Mouse (Mus musculus): ENCODE results near the gene Btbd11. TPM values are rescaled to one million over a fixed set of nuclear protein-coding genes. Genes with fewer than 3 reads are reported as not detected.

Btbd11 gene
- total and polyA plus RNA-seq, 3 experiments, result 10.1 to 18.5 (median 15.4) TPM

- TF ChIP-seq JUN (IDR thresholded peaks at IDR 0.05; ENCODE audit: insufficient read depth, low read depth, low read length) (no peak), EP300 (IDR thresholded peaks at IDR 0.05; ENCODE audit: low read length) (no peak), SIN3A (IDR thresholded peaks at IDR 0.05; ENCODE audit: low read length) (no peak), MAX (IDR thresholded peaks at IDR 0.05; ENCODE audit: low read length) (no peak), POLR2AphosphoS2 (IDR thresholded peaks at IDR 0.05; ENCODE audit: low read depth, low read length) (no peak), USF1 (IDR thresholded peaks at IDR 0.05; ENCODE audit: low read depth, low read length) (no peak), ZC3H11A (IDR thresholded peaks at IDR 0.05; ENCODE audit: low read depth, low read length) (no peak), SMC3 (IDR thresholded peaks at IDR 0.05; ENCODE audit: low read depth, low read length) (no peak), E2F4 (IDR thresholded peaks at IDR 0.05; ENCODE audit: insufficient replicate concordance, low read depth, low read length) (no peak), RAD21 (IDR thresholded peaks at IDR 0.05; ENCODE audit: low read depth, low read length) (no peak), KAT2A (IDR thresholded peaks at IDR 0.05; ENCODE audit: insufficient replicate concordance, low read length) (no peak), JUND (conservative IDR thresholded peaks at IDR 0.05; ENCODE audit: low read depth, low read length) (no peak), CHD1 (IDR thresholded peaks at IDR 0.05; ENCODE audit: low read depth, low read length) (no peak), MYC (IDR thresholded peaks at IDR 0.05; ENCODE audit: low read depth, low read length) (no peak), RCOR1 (conservative IDR thresholded peaks at IDR 0.05; ENCODE audit: low read depth, low read length) (no peak)
- in situ Hi-C loops (cut with MboI; ENCODE audit: low pct_ligation_motif_present, low pct_unique_long_range_greater_than_20kb, low sequenced_read_pairs), result no loop called here
Observed at GRCm38 (mm10) chr10:85492583-85492982, 106.0 kb downstream of the Btbd11 start.

GRCm38 (mm10) chr10:85496358-85496757, 109.7 kb downstream of the Btbd11 start:
- no peak for TF ChIP-seq CHD2 (IDR thresholded peaks at IDR 0.05; ENCODE audit: low read length)
- no peak overlapping the region for H3K9ac ChIP-seq (ENCODE audit: insufficient read depth, low read depth)
- H3K4me3 ChIP-seq (replicated peaks in 1 of 3; ENCODE audit: low read depth in 2 of 3, low read length in 2 of 3, poor library complexity in 1 of 3), result no peak overlapping the region
- no peak overlapping the region for H3K27ac ChIP-seq (ENCODE audit: insufficient read depth, low read depth)
- no peak for DNase-seq (ENCODE audit: extremely low read depth)
- in situ Hi-C loops (cut with MboI; ENCODE audit: low pct_ligation_motif_present, low pct_unique_long_range_greater_than_20kb, low sequenced_read_pairs), result no loop called here
- no peaks in the 10 kb centered on the region for H3K27me3 ChIP-seq (replicated peaks)
- H3K4me2 ChIP-seq (ENCODE audit: insufficient read depth, low read depth, poor library complexity, severe bottlenecking), result no peak overlapping the region
- H3K9me3 ChIP-seq (replicated peaks; ENCODE audit: low read length), result no peaks in the 10 kb centered on the region
- dilution Hi-C loops (cut with MboI; ENCODE audit: extremely low pct_ligation_motif_present, extremely low pct_unique_long_range_greater_than_20kb, low sequenced_read_pairs), result no loop called here
- no peaks in the 10 kb centered on the region for H3K79me2 ChIP-seq (replicated peaks; ENCODE audit: control insufficient read depth, extremely low read depth, insufficient read depth, poor library complexity, severe bottlenecking)
- peaks cover 0 to 17% of the 10 kb centered on the region in 2 experiments for H3K36me3 ChIP-seq (replicated peaks in 1 of 2; ENCODE audit: control insufficient read depth in 1 of 2, insufficient read depth in 1 of 2, low read length in 1 of 2)
- peaks cover 0 to 24% of the 10 kb centered on the region in 2 experiments; a peak in 2 of 4 replicates for H3K4me1 ChIP-seq (ENCODE audit: control insufficient read depth in 1 of 2, insufficient read depth in 2 of 2)

More at GRCm38 (mm10) chr10:85492583-85492982, 106.0 kb downstream of the Btbd11 start:
- dilution Hi-C loops (cut with MboI; ENCODE audit: extremely low pct_ligation_motif_present, extremely low pct_unique_long_range_greater_than_20kb, low sequenced_read_pairs), result no loop called here
- peaks cover 0 to 3% of the 10 kb centered on the region in 2 experiments; a peak in 1 of 4 replicates for H3K4me1 ChIP-seq (ENCODE audit: control insufficient read depth in 1 of 2, insufficient read depth in 2 of 2)
- H3K36me3 ChIP-seq (replicated peaks in 1 of 2; ENCODE audit: control insufficient read depth in 1 of 2, insufficient read depth in 1 of 2, low read length in 1 of 2), result peaks cover 0 to 35% of the 10 kb centered on the region in 2 experiments
- H3K27me3 ChIP-seq (replicated peaks), result no peaks in the 10 kb centered on the region
- no peak overlapping the region for H3K27ac ChIP-seq (ENCODE audit: insufficient read depth, low read depth)
- no peaks in the 10 kb centered on the region for H3K79me2 ChIP-seq (replicated peaks; ENCODE audit: control insufficient read depth, extremely low read depth, insufficient read depth, poor library complexity, severe bottlenecking)
- peaks cover 7% of the 10 kb centered on the region for H3K9me3 ChIP-seq (replicated peaks; ENCODE audit: low read length)
- H3K4me3 ChIP-seq (replicated peaks in 1 of 3; ENCODE audit: low read depth in 2 of 3, low read length in 2 of 3, poor library complexity in 1 of 3), result no peak overlapping the region
- no peak for DNase-seq (ENCODE audit: extremely low read depth)
- no peak overlapping the region for H3K9ac ChIP-seq (ENCODE audit: insufficient read depth, low read depth)
- H3K4me2 ChIP-seq (ENCODE audit: insufficient read depth, low read depth, poor library complexity, severe bottlenecking), result no peak overlapping the region

Measured in CH12.LX (cell line).